Mouse (Mus musculus) leukemia stem cell, adult 10-12 weeks (primary cell): ENCODE results near the gene Gpr158. TPM values are rescaled to one million over a fixed set of nuclear protein-coding genes. Genes with fewer than 3 reads are reported as not detected.

Experiments used
- polyA plus RNA-seq: library from polyadenylated mRNA; stranded (reverse); fragments of >175 nt; gene quantifications from 2 replicates; pipeline ENCODE4 v1.2.3, GENCODE M21; 2012; ENCODE audit warnings: low replicate concordance

Gpr158 gene
- not detected in 2 replicates for polyA plus RNA-seq

DNA sequence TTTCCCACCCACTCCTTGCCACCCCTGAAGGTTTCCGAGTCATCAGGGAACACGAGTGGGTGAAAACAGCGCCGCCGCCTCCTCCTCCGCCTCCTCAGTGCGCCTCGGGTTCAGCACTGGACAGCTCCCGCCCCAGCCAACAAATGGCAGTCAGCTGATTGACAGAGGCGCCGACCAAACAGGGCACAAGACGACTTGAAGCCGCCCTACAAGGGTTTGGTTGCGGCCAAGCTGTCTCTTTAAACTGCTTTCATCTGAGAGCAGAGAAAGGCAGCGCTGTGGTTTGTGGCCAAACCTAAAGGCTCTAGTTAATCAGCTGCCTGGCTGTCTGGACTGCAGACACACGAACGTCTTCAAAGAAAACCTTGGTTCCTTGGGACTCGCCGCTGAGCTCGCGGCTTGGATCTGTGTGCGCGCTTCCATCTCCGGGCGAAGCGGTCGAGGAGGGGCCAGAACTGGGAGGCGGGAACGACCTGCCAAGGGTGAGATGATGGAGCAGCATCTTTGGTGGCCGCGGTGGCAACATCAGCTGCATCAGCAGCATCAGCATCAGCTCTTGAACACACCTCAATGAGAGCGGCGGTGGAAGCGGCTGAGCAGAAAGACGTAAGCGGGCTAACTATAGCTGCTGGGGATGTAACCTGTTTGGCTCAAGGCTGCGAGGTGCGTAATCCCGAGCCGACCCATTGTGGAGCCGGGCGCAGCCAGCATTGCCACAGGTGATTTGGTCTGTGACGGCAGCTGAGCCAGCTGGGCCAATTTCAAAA is at the start of gene Gpr158:
Gene Gpr158, plus strand, starts transcription at position 198 of the 767 bp plus-strand sequence.

Other genes starting within 250 kb of the Gpr158 start
- gene Enkur, start 162.2 kb upstream of the Gpr158 start, polyA plus RNA-seq: not detected in 2 replicates
- gene Thnsl1, start 161.8 kb upstream of the Gpr158 start, polyA plus RNA-seq: 1.5 TPM in 1 of 2 replicates, not detected in the other